Mouse (Mus musculus) liver, postnatal 0 days (tissue): Measurements from ENCODE around the gene Atg2b. TPM values are rescaled to one million over a fixed set of nuclear protein-coding genes. Genes with fewer than 3 reads are reported as not detected.

Experiments
- ATAC-seq: fragments of 200-750 bp; cut with Nextera tagmentation; 2 replicates; pipeline ENCODE4 v1.8.0; 2017; ENCODE audit warnings: mild to moderate bottlenecking, moderate library complexity
- DNase-seq: peaks from one replicate; pipeline ENCODE4 v3.0.0-alpha.2; 2016
- H3K27ac ChIP-seq: fragments of 300-500 bp; sonication (generic); 2 replicates; pipeline ENCODE4 v1.5.1; 2014; ENCODE audit warnings: antibody characterized with exemption, moderate library complexity, mild to moderate bottlenecking, low read depth
- H3K27me3 ChIP-seq: fragments of 300-500 bp; sonication (generic); 2 replicates; pipeline ENCODE4 v1.6.1; 2014; ENCODE audit warnings: low read length, control low read depth, mixed read lengths; ENCODE audit not compliant: insufficient read depth
- H3K36me3 ChIP-seq: fragments of 300-500 bp; sonication (generic); replicated peaks from 2 replicates; pipeline ENCODE4 v1.6.1; 2014; ENCODE audit warnings: mild to moderate bottlenecking, control low read depth, low read length, moderate library complexity, mixed read lengths; ENCODE audit not compliant: insufficient read depth
- H3K4me1 ChIP-seq: fragments of 300-500 bp; sonication (generic); 2 replicates; pipeline ENCODE4 v1.6.1; 2014; ENCODE audit warnings: antibody characterized with exemption, mild to moderate bottlenecking, control low read depth; ENCODE audit not compliant: insufficient read depth
- H3K4me2 ChIP-seq: fragments of 300-500 bp; sonication (generic); 2 replicates; pipeline ENCODE4 v1.6.1; 2014; ENCODE audit warnings: low read depth, mild to moderate bottlenecking, low read length, moderate library complexity, mixed read lengths
- H3K4me3 ChIP-seq: fragments of 300-500 bp; sonication (generic); 2 replicates; pipeline ENCODE4 v1.5.1; 2014; ENCODE audit warnings: low read depth, low read length
- H3K9ac ChIP-seq: fragments of 300-500 bp; sonication (generic); replicated peaks from 2 replicates; pipeline ENCODE4 v1.6.1; 2014; ENCODE audit warnings: mild to moderate bottlenecking, moderate library complexity
- H3K9me3 ChIP-seq: fragments of 300-500 bp; sonication (generic); 2 replicates; pipeline ENCODE4 v1.6.1; 2016; ENCODE audit warnings: mild to moderate bottlenecking, control low read depth, low read length, mixed read lengths
- CTCF ChIP-seq: sonication (generic); IDR thresholded peaks from 2 replicates; pipeline ENCODE4 v1.5.1; 2016; ENCODE audit warnings: antibody characterized with exemption, low read depth
- EP300 ChIP-seq: IDR thresholded peaks from 2 replicates; pipeline ENCODE4 v1.6.1; 2016; ENCODE audit warnings: antibody characterized with exemption, low read depth, mild to moderate bottlenecking
- WGBS: fragments of 180-500 bp; shearing (Covaris S2); extraction: QIAGEN DNeasy Blood & Tissue Kit; methylation state at CpG from one replicate; pipeline ENCODE4 v1.1.7; 2014; ENCODE audit not compliant: insufficient replicate concordance; 5-methylcytosine and 5-hydroxymethylcytosine counted together
- polyA plus RNA-seq: library from polyadenylated mRNA; unstranded; fragments of >200 nt; fragmentation: Nextera tagmentation; extraction: Ambion mirVana; gene quantifications from 2 replicates; pipeline ENCODE4 v1.2.1, GENCODE M21; 2015

Gene Atg2b
- polyA plus RNA-seq, 1 experiment from 2014 or later: 4.0 TPM

DNA sequence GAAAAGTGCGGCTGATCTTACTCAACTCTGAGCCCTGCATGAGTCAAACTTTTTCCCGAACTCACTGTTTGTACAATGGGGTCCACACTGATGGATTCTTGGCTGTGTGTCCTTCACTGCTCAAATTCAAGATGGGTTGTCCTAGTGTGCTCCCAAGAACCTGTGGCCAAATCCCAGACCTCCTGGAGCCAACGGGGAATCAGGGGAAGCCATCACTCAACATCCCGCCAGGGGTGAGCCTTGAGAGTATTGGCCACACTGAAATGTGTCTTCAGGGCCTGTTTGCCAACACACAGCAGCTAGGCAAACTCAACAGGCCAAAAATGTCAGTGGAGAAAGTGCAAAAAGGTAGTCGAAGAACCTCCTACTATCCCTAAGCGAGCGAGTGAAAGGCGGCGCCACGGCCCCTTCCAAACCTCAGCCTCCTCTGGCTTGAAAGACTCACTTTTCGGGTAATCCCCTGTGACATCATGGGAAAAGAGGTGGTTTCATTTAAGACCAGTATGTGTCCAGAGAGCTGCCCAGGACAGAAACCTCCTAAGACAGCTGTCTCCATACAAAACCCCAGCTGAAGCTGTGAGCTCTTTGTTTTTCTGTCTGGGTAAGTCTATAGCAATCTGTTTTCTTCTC is 82.3 kb downstream of the Atg2b start, which contains the start of gene Bdkrb1:
TSS of gene Bdkrb1 (plus strand) at position 505 of the 630 bp plus-strand sequence.
- Histone ChIP-seq H3K4me3 (no peak within 1 kb of the TSS), H3K9ac (no peak within 1 kb of the TSS), H3K4me1 (no peaks in the 10 kb centered on the region), H3K27me3 (no peaks in the 10 kb centered on the region), H3K27ac (no peak within 1 kb of the TSS), H3K4me2 (no peak within 1 kb of the TSS), H3K36me3 (no peaks in the 10 kb centered on the region), H3K9me3 (no peaks in the 10 kb centered on the region)
- 83% methylated on average over 11 of the region's 11 CpGs for WGBS
- DNase-seq: no peak
- TF ChIP-seq EP300 (no peak), CTCF (no peak)
- ATAC-seq: no peak

DNA sequence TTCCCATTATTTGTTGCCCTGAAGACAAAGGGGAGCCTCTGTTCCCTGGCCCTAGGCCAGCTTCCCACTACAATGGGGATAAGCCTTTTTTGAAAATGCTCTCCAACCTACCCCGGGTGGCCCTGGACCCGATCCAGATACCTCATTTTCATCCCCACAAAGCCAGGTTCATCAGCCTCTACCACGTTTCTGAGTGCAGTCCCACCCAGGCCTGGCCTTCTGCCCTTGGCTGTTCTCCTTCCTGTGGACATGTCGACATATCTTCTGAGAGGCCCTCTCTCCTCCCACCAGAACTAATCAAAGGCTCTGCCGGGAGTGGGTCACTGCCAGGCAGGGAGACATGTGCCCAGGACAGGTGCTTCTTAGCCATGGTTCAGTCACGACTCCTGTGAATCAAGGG is 83.4 kb downstream of the Atg2b start:
- 59% methylated on average over 6 of the region's 6 CpGs for WGBS
- ATAC-seq: no peak

DNA sequence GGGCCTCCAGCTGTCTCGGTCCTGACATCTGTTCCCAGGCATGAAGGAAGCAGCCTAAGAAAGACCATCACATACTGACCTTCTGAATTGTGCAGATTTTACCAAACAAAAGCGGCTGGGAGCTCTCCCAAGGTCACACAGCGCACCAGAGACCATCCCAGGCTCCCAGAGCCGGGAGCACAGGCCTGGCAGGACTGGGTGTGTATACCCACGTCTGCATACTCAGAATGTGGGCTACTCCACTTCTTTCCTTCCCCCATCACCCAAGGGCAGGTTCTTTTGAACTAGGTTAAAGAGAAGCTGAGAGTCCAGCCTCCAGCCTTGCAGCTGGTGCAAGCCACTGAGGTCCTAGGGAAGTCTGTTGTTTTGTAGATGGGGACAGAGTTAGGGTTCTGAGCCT is 85.9 kb downstream of the Atg2b start:
- Histone ChIP-seq H3K27me3 (no peaks in the 10 kb centered on the region), H3K4me3 (no peak overlapping the region), H3K9me3 (no peaks in the 10 kb centered on the region), H3K9ac (no peak overlapping the region), H3K4me2 (no peak overlapping the region), H3K4me1 (no peaks in the 10 kb centered on the region), H3K36me3 (no peaks in the 10 kb centered on the region), H3K27ac (no peak overlapping the region)
- no peak for ATAC-seq
- WGBS: 62% methylated on average over 5 of the region's 5 CpGs
- TF ChIP-seq EP300 (no peak), CTCF (no peak)
- no peak for DNase-seq

More for the DNA sequence above, 83.4 kb downstream of the Atg2b start:
- H3K4me3 ChIP-seq: no peak overlapping the region
- H3K27me3 ChIP-seq: no peaks in the 10 kb centered on the region
- no peaks in the 10 kb centered on the region for H3K4me1 ChIP-seq
- no peak overlapping the region for H3K9ac ChIP-seq
- no peaks in the 10 kb centered on the region for H3K9me3 ChIP-seq
- H3K36me3 ChIP-seq: no peaks in the 10 kb centered on the region
- TF ChIP-seq CTCF (no peak), EP300 (no peak)
- no peak overlapping the region for H3K4me2 ChIP-seq
- H3K27ac ChIP-seq: no peak overlapping the region
- no peak for DNase-seq

DNA sequence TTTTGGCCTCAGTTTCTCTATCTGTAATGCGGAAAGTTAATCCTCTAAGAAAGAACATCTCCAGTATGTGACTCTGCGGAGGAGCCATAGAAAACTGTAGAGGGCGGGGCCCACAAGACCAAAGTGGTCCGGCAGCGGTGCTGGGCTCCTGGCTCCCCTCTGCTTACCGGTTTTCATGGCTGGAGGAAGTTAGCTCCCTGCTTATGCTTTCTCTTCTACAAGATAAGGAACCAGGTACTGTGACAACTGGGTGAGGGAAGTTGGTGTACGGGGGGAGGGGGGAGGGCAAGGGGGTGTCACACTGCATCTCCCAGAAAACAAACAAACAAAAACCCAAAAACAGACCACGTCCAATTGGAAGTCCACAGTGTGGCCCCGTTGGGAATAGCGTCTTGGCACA is 86.5 kb downstream of the Atg2b start:
- WGBS: 61% methylated on average over 10 of the region's 10 CpGs

DNA sequence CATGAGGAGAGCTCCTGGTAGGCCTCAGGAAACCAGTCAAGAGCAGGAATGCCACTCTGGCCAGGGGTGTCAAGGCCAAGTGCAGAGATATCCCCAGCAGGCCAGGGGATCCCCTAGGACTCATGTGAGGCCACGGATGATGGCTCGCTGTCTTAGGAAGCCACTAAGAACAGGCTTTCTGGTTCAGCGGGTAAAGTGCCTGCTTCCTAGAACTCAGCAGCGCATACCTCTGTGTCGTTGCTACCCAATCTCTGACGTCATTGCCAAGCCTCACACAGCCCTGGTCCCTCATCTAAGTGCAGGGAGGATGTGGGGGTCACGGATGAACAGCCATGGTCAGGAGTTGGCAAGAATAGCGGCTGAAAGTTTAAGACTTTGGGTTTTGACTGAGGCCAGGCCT is 87.9 kb downstream of the Atg2b start:
- WGBS: 77% methylated on average over 8 of the region's 8 CpGs
- Histone ChIP-seq H3K27ac (no peak overlapping the region), H3K4me3 (no peak overlapping the region), H3K4me2 (no peak overlapping the region), H3K9me3 (no peaks in the 10 kb centered on the region), H3K9ac (no peak overlapping the region), H3K27me3 (no peaks in the 10 kb centered on the region), H3K4me1 (no peaks in the 10 kb centered on the region), H3K36me3 (no peaks in the 10 kb centered on the region)
- ATAC-seq: peak; percentile 48; the same call in 1 of the 2 replicates
- no peak for TF ChIP-seq CTCF
- no peak for TF ChIP-seq EP300
- DNase-seq: no peak

More for the DNA sequence above, 86.5 kb downstream of the Atg2b start:
- Histone ChIP-seq H3K4me1 (no peaks in the 10 kb centered on the region), H3K4me3 (no peak overlapping the region), H3K9me3 (no peaks in the 10 kb centered on the region), H3K4me2 (no peak overlapping the region), H3K36me3 (no peaks in the 10 kb centered on the region), H3K9ac (no peak overlapping the region), H3K27me3 (no peaks in the 10 kb centered on the region), H3K27ac (no peak overlapping the region)
- no peak for ATAC-seq
- TF ChIP-seq CTCF (no peak), EP300 (no peak)
- DNase-seq: no peak

DNA sequence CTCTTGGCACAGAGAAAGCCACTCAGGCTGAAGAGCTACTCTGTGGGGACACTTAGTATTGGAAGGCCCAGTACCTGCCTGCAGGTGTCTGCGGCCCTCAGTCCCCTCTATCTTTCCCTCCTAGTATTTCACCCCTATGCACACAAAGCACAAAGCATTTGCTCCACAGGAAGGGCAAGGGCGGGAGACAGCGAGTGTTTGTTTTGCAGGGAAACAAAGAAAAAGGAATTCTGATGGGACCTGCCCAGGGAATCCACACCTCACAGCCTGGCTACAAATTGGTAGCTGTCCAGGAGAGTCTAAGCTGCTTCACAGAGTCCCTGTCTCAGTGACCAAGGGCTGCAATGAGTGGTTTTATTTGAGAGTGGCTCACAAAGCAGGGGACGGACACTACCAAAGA is 91.5 kb downstream of the Atg2b start:
- WGBS: 62% methylated on average over 4 of the region's 4 CpGs
- Histone ChIP-seq H3K4me1 (no peaks in the 10 kb centered on the region), H3K36me3 (no peaks in the 10 kb centered on the region), H3K9ac (no peak overlapping the region), H3K4me2 (no peak overlapping the region), H3K27me3 (no peaks in the 10 kb centered on the region), H3K9me3 (no peaks in the 10 kb centered on the region), H3K27ac (no peak overlapping the region), H3K4me3 (no peak overlapping the region)
- ATAC-seq (no peak), DNase-seq (no peak)
- no peak for TF ChIP-seq CTCF
- TF ChIP-seq EP300: no peak

DNA sequence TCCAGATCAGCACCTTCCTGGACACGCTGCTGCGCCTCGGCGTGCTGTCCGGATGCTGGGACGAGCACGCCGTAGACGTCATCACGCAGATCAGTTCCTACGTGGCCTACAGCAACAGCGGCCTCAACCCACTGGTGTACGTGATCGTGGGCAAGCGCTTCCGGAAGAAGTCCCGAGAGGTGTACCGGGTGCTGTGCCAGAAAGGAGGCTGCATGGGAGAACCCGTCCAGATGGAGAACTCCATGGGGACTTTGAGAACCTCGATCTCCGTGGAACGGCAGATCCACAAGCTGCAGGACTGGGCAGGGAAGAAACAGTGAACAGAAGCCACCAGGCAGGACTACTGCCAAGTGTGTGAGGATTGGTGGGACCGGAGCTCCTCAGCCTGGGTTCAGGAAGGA is 92.7 kb downstream of the Atg2b start:
- H3K9ac ChIP-seq: no peak overlapping the region
- H3K27me3 ChIP-seq: no peaks in the 10 kb centered on the region
- no peaks in the 10 kb centered on the region for H3K9me3 ChIP-seq
- ATAC-seq (no peak), DNase-seq (no peak)
- WGBS: 89% methylated on average over 23 of the region's 23 CpGs
- no peaks in the 10 kb centered on the region for H3K4me1 ChIP-seq
- TF ChIP-seq CTCF: no peak
- TF ChIP-seq EP300: no peak
- H3K4me2 ChIP-seq: no peak overlapping the region
- no peak overlapping the region for H3K4me3 ChIP-seq
- H3K36me3 ChIP-seq: no peaks in the 10 kb centered on the region
- no peak overlapping the region for H3K27ac ChIP-seq
